Mouse (Mus musculus) heart, postnatal 10 days (tissue): ENCODE measurements at regions not wholly inside any gene's neighbourhood (a gene's known extent, or its start where the extent isn't known, plus 50 kb on each side); places are given as distances from the start of the nearest gene placed in this dataset.

Experiments
- DNase-seq, 2 experiments: peaks; one replicate each; pipeline ENCODE4 v3.0.0; 2021
- intact Hi-C: fragments of 180-260 bp; cut with DNase I; formaldehyde crosslinking; loops from one replicate; pipeline ENCODE4 v1.15.1; 2025

DNA sequence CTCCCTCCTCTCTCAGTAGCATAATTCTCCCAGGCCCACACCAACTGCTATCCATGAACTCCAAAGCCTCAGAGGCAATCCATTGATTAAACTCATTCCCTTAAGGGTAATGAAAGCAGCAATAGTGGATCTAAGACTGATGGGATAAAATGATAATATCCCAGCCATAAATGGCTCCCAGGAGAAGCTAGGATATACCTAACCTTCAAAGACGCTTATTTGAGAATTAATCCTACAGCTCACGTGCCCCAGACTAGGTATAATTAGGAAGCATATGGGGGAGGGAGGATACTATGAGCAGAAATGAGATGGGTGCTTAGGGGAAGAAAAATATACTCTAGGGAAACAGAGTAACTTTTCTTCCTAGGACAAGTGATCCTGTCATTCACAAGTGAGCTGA lies 52.8 kb upstream of the Rnf32 start:
- intact Hi-C loops, result no loop called here
- DNase-seq, result no peak

DNA sequence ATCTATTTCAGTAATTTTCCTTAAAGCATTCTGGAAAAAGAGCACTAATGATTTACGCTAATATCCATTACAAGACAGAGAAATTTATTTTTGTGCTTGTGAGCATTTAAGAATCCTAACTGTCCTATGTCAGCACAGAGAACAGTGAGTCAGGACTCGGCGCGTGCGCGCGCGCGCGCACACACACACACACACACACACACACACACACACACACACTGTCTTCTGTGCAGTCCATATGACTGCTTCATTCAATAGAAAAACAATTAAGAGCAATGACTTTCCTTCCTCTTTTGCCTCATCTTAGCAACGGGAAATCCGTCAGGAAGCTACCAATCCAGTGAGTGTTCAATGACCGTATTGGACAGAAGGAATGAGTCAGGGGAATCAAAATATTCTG lies 53.3 kb upstream of the Rnf32 start:
- DNase-seq, result no peak
- intact Hi-C loops, result no loop called here

DNA sequence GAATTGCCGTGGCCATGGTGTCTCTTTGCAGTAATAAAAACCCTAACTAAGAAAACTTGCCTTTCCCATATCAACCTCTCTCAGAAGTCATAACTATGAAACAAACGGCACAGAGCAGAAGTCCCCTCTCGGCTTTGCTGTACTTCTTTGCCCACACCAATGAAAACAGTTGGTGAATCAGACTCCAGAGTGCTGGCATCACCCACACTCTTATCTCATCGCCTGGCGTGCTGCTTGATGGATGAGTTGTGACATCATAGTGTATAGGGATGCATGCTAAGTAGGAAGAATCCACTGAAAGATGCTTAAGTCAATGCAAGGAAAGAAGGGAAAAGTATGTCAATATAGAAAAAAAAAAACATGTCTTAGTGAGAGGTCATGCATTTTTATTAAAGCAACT lies 58.3 kb upstream of the Rnf32 start:
- intact Hi-C loops, result no loop called here
- DNase-seq, result no peak

DNA sequence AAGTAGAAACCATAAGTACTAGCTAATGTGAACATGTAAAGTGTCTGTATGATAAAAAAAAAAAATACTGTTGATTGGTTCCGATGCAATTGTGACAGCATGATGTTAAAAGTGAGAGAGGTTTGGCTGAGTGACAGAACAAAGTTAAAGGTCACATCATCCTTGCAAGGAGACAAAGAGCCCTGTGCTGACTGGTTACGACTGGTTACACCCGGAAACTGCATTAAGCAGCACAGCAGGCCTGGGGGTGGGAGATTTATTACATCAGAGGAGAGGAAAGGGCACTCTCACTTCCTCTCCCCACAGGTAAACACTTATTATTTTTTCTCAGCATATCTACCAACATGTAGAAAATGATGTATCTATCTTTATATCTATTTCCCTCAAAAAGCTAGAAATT lies 63.5 kb upstream of the Rnf32 start:
- intact Hi-C loops, result no loop called here
- DNase-seq, result no peak

DNA sequence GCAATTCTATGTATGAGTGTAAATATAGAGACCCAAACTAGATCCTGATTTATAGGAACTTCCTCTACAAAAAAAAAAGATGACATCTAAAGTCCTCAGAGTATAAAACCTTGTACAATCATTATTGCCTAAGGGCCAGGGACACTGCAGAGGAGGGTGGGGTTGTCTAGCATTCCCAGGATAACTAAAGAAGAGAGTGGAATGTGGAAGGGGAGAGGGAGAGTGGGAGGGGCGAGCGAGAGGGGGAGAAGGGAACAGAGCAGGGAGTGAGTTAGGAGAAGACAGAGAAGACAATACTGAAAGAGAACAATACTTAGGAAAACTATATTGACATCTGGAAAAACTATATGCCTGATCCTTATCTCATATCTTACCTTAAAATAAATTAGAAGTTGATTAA lies 64.0 kb upstream of the Rnf32 start:
- no peak for DNase-seq
- intact Hi-C loops, result no loop called here

DNA sequence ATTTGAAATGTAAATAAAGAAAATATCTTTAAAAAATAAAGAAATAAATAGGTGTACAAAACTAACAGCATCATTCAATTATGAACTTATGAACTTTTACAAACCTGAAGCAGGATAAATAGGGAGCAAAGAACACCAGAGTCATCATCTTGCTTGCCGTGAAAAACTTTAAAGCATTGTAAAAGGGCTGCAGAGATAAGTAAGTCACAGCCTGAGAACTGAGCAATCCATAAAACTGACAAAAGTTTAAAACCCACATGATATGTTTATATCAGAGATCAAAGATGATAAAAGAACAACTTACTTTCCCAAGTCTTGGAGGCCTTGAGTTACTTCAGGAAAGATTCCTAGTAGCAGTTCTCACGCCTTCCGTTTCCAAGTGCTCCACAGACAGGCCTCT lies 66.1 kb upstream of the Rnf32 start:
- no peak for DNase-seq
- intact Hi-C loops, result no loop called here

DNA sequence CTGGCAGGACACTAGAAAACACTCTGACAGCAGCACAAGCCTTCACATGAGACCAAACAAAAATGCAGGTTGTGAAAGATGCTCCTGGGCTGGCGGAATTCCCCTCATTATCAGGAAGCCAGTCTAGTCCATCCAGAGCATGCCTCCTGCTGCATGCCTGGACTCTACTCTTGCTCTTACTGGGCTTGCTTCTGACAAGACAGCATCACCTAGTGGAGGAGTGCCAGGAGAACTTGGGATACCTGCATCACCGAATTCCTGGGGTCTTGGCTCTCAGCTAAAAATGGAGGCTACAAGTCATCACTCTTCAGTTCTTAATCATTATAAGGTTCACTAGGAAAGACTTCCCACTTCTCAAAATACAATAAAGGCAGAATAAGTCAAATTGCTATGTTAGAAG lies 78.8 kb upstream of the Rnf32 start:
- no peak for DNase-seq
- intact Hi-C loops, result no loop called here

DNA sequence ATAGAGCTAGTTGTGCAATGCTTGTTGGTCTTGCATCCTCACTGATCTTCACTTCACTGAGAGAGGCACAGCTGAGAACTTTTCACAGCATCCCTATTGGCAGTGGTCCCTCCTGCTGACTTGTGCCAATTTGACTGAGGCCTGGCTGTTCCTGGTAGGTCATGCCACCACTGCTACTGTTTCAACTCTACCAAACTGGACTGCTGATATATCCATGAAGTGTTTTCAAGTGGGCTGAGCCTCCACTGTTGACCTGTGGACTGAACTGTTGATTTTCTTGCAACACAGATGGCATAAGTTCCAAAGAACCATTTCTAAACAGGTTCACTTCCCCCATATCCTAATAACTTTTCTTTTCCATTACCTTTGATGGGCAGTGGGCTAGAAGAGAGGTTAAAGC lies 83.3 kb upstream of the Rnf32 start:
- intact Hi-C loops, result no loop called here
- no peak for DNase-seq

DNA sequence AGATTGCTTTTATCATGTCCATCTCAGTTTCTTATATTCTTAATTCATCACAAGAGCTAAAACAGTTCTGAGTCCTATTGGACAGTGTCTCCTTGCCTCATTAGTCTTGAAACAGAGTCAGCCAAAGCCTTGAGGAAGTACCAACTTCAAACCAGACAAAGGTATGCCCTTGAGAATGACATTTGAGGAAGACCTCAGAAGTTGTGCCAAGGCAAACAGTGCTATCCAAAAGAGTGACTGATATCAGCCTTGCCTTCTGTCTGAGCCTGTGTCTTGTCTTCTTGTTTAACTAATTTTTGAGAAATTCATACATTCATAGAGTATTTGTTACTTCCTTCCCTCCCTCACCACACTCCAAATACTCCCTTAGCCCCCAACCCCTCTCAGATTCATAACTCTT lies 88.5 kb upstream of the Rnf32 start:
- intact Hi-C loops, result no loop called here
- no peak for DNase-seq

DNA sequence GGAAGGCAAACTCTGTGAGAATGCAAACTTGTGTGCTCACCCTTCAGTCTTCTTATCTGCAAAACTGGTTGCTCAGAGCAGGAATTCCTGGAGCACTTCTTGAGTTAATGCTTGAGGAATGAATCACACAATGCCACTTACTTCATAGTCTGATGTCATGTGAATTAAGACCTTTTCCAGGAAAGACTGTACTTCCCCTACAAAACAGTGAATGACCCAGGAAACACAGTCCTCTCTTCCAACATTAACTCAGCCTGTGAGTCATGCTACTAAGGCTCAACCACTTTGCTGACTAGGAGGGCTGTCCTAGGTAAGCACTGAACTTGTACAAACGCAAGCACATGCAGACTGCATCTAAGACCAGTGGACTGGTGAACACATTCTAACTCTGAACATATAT lies 112.5 kb upstream of the Rnf32 start:
- DNase-seq, result no peak
- intact Hi-C loops, result no loop called here

DNA sequence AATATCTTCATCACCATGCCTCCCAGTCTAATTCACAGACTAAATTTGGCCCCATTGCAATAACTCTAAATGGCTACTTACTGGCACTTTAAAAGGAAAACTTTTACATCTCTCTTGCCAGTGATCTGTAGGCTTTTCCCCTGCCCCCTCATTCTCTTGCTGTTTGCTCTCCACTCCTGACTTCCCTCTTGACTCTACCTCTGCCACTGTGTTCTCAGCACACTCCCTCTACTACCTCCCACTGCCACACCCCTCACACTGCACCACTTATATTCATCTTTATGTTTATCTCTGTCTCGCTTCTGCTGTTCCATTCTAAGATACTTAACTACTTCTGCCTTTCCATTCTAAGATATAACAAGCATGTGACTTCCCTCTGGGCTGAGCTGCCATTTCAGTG lies 141.4 kb upstream of the Rnf32 start:
- DNase-seq, result no peak
- intact Hi-C loops, result no loop called here

DNA sequence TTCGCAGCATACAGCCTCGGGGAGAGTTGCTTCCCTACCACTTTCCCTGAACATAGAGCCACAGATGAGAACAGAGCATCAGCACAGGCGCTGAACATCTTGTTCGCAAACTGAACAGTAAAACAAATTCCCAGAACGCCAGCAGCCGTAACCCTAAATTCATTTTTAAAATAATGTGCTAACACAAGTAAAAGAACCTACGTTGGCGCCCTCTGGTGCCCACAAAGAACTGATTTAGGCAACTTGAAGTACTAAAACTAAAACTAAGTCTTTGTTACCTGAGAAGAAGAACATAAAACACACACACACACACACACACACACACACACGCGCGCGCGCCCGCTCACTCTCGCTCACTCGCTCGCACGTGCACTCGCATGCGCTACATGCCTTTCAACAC lies 159.2 kb upstream of the Rnf32 start:
- intact Hi-C loops, result loop anchor here (1.0 to 10.0 kb wide), 2 partner anchors 238 to 567 kb away; no protein-coding TSS in a partner anchor
- DNase-seq, result peak; percentile 16 to 44

DNA sequence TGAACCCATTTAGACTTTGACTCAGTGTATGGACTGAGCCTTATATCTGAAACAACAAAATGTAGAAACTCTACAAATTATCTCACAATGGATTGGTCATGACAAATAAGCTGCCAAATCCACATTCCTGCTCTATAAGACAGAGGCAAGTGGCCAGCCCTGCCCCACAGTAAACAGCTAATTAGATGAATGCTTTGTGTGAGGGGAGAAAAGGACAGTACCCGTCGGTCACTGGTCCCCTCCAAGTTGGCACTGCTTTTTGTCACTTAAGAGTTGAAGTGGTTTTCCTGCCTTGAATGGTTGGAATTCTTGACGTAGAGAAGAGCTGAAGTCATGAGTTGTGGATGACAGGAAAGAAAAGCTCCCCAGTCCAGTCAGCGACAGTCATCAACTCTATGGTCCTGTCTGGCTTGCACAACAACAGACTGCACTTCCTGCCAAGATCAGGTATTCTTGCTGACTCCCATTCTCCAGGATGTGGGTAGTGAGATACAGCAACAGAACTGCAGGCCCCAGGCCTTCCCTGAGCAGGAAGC lies 162.3 kb upstream of the Rnf32 start:
- intact Hi-C loops, result loop anchor here (5.0 to 10.0 kb wide), 2 partner anchors 241 to 581 kb away; no protein-coding TSS in a partner anchor
- peak; percentile 2 to 6 for DNase-seq

DNA sequence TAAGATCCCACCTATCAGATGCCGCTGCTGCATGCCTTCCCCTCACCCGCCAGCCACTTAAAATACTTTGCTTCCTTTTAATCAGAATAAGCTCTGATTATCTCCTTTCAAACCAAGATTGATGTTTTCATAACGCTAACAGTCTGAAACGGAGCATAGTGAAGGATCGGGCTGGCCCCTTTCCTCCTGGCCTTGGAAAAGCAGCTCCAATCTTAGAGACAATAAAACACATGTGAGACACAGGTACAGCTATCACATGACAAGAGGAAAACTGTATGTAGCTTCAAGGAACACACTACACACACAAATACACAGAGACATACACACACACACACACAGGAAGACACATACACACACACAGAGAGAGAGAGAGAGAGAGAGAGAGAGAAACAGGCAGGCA lies 165.3 kb upstream of the Rnf32 start:
- intact Hi-C loops, result loop anchor here (5.0 to 10.0 kb wide), 2 partner anchors 244 to 578 kb away; no protein-coding TSS in a partner anchor

DNA sequence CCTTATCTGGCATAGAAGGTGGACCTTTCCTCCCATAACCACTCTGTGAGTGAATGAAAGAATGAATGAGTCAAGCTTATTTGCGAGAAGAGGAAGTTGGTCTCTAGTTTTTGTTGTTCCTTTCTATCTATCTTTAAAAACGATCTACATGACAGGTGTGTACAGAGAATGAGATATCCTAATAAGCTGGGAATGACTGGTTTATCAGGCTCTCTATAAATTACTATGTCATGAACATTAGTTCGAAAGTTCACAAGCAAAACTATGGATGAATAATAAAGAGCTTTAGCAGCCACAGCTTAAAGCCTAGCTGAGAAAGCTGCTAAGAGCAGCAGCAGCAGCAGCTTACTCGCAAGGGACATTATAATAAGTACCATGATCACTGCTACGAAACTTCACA lies 165.8 kb upstream of the Rnf32 start:
- no peak for DNase-seq
- intact Hi-C loops, result loop anchor here (5.0 to 10.0 kb wide), 2 partner anchors 245 to 578 kb away; no protein-coding TSS in a partner anchor

More for the DNA sequence above, 165.3 kb upstream of the Rnf32 start:
- DNase-seq, result no peak

DNA sequence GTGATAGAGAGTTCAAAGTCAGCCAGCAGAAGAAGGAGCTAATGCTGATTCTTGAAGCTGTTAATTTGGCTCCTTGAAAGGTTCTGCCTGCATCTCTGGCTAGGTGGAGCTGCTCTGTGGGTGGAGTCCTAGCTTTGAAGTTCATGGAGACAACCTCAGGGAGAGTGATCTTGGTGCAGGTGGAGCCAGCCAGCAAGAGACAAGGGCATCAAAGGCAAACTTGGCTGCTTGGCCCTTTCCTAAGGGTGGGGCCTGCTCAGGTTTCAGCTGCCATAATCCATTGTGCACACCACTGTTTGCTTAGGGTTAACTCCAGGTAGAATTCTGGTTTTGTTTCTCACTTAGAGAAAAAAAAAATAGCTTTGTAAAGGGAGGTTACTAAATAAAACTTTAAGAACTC lies 170.7 kb upstream of the Rnf32 start:
- intact Hi-C loops, result no loop called here
- DNase-seq, result no peak

DNA sequence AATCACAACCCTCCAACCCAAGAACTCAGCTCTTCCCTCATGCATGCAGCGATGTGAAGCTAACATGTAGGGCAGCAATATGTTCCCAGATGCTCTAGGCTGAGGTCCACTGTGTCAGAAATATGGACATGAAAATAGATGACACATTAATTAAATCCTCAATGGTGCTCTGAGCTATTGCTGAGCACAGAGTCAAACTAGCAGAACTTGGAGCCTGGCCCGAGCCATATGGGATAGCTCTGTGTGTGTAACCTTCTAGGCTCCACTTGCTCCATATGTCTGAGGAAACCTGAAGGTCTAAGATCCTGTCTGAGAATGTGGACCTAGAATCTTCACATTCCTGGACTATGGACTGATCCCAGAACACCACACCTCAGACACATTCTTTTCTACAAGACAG lies 203.0 kb upstream of the Rnf32 start:
- no peak for DNase-seq
- intact Hi-C loops, result no loop called here

DNA sequence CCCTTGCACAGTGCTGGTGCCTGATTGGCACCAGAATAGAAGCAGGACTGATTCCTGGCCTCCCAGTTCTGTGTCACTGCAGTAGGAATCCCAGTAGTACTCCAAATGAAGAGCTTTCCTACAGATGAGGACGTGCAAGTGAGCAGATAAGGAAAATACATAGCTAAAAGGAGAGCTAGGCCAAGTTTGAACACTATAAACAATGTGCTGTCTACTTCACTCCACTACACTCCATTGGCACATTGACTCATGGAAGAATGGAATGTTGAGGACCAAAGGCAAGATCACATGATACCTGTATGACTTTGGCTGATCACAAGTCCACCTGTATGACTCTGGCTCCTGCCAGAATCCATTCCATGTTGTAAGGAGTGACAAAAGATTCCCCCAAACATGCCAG lies 215.9 kb upstream of the Rnf32 start:
- DNase-seq, result no peak
- intact Hi-C loops, result no loop called here

DNA sequence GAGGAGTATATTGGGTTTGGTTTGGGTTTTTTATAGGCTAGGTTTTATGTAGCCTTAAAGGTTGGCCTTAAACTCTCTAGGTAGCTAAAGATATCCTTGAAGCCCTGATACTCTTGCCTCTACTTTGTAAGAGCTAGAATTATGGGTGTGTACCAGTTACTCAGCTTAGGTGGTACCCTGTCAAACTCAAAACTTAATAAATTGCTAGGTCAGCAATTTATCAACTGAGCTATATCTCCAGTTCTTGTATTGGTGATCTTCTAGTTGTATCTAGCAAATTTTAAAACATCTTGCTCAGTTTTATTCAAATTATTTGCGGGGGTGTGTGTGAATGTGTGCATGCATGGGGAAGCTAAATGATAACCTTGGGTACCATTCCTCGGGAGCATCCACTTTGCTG lies 225.4 kb upstream of the Rnf32 start:
- DNase-seq, result no peak

DNA sequence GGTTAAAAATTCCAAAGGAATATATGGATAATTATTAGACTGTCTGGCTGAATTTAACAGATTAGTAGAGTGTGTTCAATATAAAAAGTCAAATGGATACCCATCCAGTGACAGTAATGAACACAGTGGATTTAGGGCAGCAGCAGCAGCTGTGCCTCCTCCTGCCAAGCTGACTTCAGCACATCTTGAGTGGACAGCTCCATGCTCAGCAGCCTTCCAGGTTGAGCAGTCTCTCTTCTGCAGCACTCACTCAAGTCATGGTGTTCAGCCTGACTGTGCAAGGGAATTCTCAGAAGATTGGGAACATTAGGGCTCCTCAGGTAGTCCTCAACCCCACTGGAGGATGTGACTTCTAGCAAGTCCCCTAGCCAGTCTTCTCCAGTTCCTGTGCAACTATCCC lies 240.8 kb upstream of the Rnf32 start:
- DNase-seq, result peak; percentile 42 to 66

More for the DNA sequence above, 225.4 kb upstream of the Rnf32 start:
- intact Hi-C loops, result no loop called here

DNA sequence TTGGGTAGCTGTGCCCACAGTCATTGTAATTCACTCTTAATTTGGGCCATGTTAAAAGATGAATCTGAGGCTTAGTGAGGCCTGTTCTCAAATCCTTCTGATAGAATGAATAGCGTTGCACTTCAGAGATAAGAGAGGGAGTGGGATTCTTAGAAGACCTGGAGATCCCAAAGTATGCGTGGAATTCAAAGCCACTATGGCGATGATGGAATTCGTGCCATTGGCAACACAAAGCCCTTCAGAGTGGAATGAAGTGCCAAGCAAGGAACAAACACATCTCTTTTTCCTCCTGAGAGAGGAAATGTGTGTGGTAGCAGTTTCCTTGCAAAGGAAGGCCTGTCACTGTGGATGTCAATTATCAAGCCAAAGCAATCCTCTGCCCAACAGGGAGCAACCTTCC lies 248.3 kb upstream of the Rnf32 start:
- no peak for DNase-seq
- intact Hi-C loops, result no loop called here

More for the DNA sequence above, 240.8 kb upstream of the Rnf32 start:
- intact Hi-C loops, result no loop called here

DNA sequence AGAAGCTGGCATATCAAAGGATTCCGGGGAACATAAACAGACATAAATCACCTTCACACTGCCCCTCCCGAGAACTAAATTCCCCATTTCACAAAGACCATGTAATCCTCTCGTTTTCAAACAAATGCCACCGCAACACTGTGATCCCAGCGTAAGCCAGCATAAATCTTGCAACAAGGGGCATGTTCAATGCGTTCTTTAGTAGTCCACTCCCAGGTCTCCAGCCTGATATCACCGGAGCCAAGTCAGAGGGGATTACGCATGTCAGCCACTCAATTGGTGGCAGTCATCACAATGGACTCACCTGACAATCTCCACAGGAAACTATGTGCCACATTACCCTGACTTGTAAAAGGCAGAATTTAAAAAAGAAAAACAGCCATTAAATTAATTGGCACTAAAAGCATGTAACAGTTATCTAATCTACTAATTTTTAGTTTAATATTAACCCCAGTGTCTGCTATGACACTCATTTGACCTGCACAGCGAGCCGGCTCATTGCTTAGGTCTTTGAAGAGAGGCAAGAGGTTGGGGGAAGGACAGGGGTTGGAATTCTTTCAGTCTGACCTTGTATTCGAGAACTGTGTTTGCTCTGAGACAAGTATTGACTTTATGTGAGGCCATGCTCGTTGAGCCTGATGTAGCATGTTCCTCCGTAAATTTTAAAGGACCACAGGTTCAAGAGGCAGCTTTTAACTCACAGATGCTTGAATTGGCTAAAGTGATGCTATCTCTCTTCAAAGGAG lies 252.0 kb upstream of the Rnf32 start:
- intact Hi-C loops, result no loop called here
- no peak for DNase-seq

DNA sequence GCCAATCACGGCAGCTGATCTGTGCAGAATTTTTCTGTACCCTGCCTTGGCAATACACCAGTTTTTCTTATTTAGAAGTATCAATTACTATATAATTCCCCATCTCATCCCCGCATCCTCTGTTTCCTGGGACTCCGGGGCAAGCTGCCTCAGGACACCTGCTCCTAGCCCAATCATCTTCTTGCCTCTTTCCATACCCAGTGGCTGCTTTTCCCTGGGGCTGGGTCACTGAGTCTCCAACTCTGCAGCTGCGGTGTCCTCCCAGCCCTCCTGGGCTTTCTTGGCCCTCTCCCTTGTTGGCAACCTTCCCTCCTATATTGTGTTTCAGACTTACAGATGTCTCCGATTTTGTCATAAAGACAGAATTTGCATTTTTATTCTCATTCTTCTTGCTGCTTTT lies 254.8 kb upstream of the Rnf32 start:
- DNase-seq, result no peak
- intact Hi-C loops, result no loop called here
